Mouse (Mus musculus): ENCODE measurements at regions not wholly inside any gene's neighbourhood (a gene's known extent, or its start where the extent isn't known, plus 50 kb on each side); places are given as distances from the start of the nearest gene placed in this dataset.

GRCm38 (mm10) chr3:149092649-149093048, 102.3 kb upstream of the Adgrl2 start:
- Histone ChIP-seq H3K27ac (ENCODE audit: insufficient read depth, low read length) (no peak overlapping the region), H3K4me1 (ENCODE audit: control insufficient read depth, insufficient read depth, low read length) (no peaks in the 10 kb centered on the region), H3K4me3 (ENCODE audit: insufficient read depth, low read length) (no peak overlapping the region)
- TF ChIP-seq CTCF (IDR thresholded peaks at IDR 0.05; ENCODE audit: extremely low read depth, insufficient read depth, low read length) (no peak), POLR2A (IDR thresholded peaks at IDR 0.05; ENCODE audit: extremely low read depth, insufficient read depth, low read length) (no peak)

- H3K4me1 ChIP-seq (ENCODE audit: control insufficient read depth, insufficient read depth, low read length): no peaks in the 10 kb centered on the region
- no peak overlapping the region for H3K27ac ChIP-seq (ENCODE audit: insufficient read depth, low read length)
- H3K4me3 ChIP-seq (ENCODE audit: insufficient read depth, low read length): no peak overlapping the region
- TF ChIP-seq POLR2A (IDR thresholded peaks at IDR 0.05; ENCODE audit: extremely low read depth, insufficient read depth, low read length) (no peak), CTCF (IDR thresholded peaks at IDR 0.05; ENCODE audit: extremely low read depth, insufficient read depth, low read length) (no peak)
These were observed 99.7 kb upstream of the Adgrl2 start for GRCm38 (mm10) chr3:149090103-149090502.

DNA sequence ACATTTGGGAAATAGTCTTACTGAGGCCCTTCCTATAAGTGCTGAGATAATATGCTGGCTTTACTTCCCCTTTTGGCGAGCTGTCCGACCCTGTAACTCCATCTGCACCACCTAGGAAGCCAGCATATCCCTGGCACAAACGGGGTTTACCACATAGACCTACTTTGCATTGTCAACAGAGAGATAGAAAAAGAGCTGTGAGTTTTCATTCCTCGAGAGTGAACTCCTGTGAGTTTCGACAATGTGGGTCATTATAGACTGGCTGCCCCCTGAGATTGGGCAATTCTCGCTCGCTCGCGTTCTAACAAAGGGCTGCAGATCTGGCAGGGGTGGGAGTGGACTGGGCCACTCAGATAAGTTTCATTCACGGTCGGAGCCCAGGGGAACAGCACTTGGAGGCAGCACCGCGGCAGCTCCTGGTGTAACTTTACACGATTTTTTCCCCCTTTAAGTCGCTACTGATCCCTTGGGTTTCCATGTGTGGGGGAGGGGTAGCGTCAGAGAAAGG, 98.3 kb upstream of the Adgrl2 start:
- H3K4me1 ChIP-seq (ENCODE audit: control insufficient read depth, insufficient read depth, low read length): no peaks in the 10 kb centered on the region
- TF ChIP-seq CTCF (IDR thresholded peaks at IDR 0.05; ENCODE audit: extremely low read depth, insufficient read depth, low read length) (no peak), POLR2A (IDR thresholded peaks at IDR 0.05; ENCODE audit: extremely low read depth, insufficient read depth, low read length) (no peak)
- H3K27ac ChIP-seq (ENCODE audit: insufficient read depth, low read length): no peak overlapping the region
- no peak overlapping the region for H3K4me3 ChIP-seq (ENCODE audit: insufficient read depth, low read length)

DNA sequence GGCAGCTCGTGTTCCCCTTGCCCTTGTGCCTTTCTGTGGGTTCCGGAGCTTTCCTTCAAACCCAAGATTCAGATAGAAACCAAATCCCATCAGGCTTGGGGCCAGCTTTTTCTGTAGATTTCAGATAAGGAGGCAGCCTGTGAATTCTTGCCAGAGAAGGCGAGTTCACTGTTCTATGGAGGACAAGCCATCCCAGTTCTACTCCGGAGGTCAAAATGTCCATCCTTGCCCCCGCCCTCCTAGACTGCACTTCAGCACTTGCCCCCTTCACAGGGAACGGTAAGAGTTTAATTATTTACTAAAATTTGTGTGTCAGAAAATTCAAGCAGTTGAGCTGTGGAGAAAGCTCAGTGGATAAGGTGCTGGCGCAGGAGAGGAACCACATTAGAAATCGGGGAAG, 97.1 kb upstream of the Adgrl2 start:
- Histone ChIP-seq H3K4me1 (ENCODE audit: control insufficient read depth, insufficient read depth, low read length) (no peaks in the 10 kb centered on the region), H3K27ac (ENCODE audit: insufficient read depth, low read length) (no peak overlapping the region), H3K4me3 (ENCODE audit: insufficient read depth, low read length) (no peak overlapping the region)
- TF ChIP-seq POLR2A (IDR thresholded peaks at IDR 0.05; ENCODE audit: extremely low read depth, insufficient read depth, low read length): no peak
- no peak for TF ChIP-seq CTCF (IDR thresholded peaks at IDR 0.05; ENCODE audit: extremely low read depth, insufficient read depth, low read length)

DNA sequence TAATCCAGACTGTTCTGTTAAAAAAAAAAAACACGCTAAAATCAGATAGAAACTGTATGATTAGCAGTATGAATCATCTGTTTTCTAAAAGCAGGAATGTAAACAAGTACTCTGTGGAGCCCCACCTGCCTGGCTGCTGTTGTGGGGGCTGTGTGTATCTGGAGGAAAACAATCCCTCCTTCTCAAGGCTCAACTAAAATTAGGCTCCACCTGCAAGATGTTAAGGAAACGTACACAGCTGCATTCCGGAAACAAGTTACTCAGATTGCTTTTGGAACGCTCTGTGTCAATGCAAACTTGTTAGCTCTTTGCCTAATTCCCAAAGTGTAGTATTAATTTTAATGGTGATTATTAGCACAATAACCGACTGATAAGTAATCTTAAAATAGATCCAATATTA, 96.3 kb upstream of the Adgrl2 start:
- TF ChIP-seq CTCF (IDR thresholded peaks at IDR 0.05; ENCODE audit: extremely low read depth, insufficient read depth, low read length): no peak
- no peak for TF ChIP-seq POLR2A (IDR thresholded peaks at IDR 0.05; ENCODE audit: extremely low read depth, insufficient read depth, low read length)
- Histone ChIP-seq H3K4me3 (ENCODE audit: insufficient read depth, low read length) (no peak overlapping the region), H3K27ac (ENCODE audit: insufficient read depth, low read length) (no peak overlapping the region), H3K4me1 (ENCODE audit: control insufficient read depth, insufficient read depth, low read length) (no peaks in the 10 kb centered on the region)

- Histone ChIP-seq H3K4me3 (ENCODE audit: insufficient read depth, low read length) (no peak overlapping the region), H3K27ac (ENCODE audit: insufficient read depth, low read length) (no peak overlapping the region), H3K4me1 (ENCODE audit: control insufficient read depth, insufficient read depth, low read length) (no peaks in the 10 kb centered on the region)
- TF ChIP-seq CTCF (IDR thresholded peaks at IDR 0.05; ENCODE audit: extremely low read depth, insufficient read depth, low read length) (no peak), POLR2A (IDR thresholded peaks at IDR 0.05; ENCODE audit: extremely low read depth, insufficient read depth, low read length) (no peak)
These were observed 95.7 kb upstream of the Adgrl2 start for GRCm38 (mm10) chr3:149086086-149086485.

- Histone ChIP-seq H3K27ac (ENCODE audit: insufficient read depth, low read length) (no peak overlapping the region), H3K4me1 (ENCODE audit: control insufficient read depth, insufficient read depth, low read length) (no peaks in the 10 kb centered on the region), H3K4me3 (ENCODE audit: insufficient read depth, low read length) (no peak overlapping the region)
- TF ChIP-seq CTCF (IDR thresholded peaks at IDR 0.05; ENCODE audit: extremely low read depth, insufficient read depth, low read length) (no peak), POLR2A (IDR thresholded peaks at IDR 0.05; ENCODE audit: extremely low read depth, insufficient read depth, low read length) (no peak)
These were observed 94.7 kb upstream of the Adgrl2 start for GRCm38 (mm10) chr3:149084861-149085598.

DNA sequence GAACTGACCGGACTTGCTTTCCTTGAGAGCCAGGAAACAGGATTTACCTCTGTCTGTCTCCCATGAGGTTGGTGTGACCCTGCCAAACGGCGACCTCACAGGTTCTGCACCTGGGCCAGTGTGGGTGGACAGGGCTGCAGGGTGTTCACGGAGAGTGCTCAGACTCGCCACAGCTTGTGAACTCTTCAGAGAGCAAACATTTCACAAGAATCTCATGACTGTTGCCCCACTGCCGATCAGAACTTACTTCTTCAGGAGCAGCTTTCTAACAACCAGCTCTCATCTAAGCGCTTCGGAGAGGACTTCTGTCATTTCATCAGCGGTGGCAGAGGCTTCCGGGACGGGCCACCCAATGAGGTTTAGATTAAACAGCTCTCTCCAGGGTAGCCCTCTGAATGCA, 93.0 kb upstream of the Adgrl2 start:
- TF ChIP-seq CTCF (IDR thresholded peaks at IDR 0.05; ENCODE audit: extremely low read depth, insufficient read depth, low read length) (no peak), POLR2A (IDR thresholded peaks at IDR 0.05; ENCODE audit: extremely low read depth, insufficient read depth, low read length) (no peak)
- Histone ChIP-seq H3K4me3 (ENCODE audit: insufficient read depth, low read length) (no peak overlapping the region), H3K4me1 (ENCODE audit: control insufficient read depth, insufficient read depth, low read length) (no peaks in the 10 kb centered on the region), H3K27ac (ENCODE audit: insufficient read depth, low read length) (no peak overlapping the region)

GRCm38 (mm10) chr3:149078881-149079280, 88.5 kb upstream of the Adgrl2 start:
- no peaks in the 10 kb centered on the region for H3K4me1 ChIP-seq (ENCODE audit: control insufficient read depth, insufficient read depth, low read length)
- TF ChIP-seq CTCF (IDR thresholded peaks at IDR 0.05; ENCODE audit: extremely low read depth, insufficient read depth, low read length): no peak
- no peak for TF ChIP-seq POLR2A (IDR thresholded peaks at IDR 0.05; ENCODE audit: extremely low read depth, insufficient read depth, low read length)
- no peak overlapping the region for H3K27ac ChIP-seq (ENCODE audit: insufficient read depth, low read length)
- H3K4me3 ChIP-seq (ENCODE audit: insufficient read depth, low read length): no peak overlapping the region

GRCm38 (mm10) chr3:149076928-149077551, 86.7 kb upstream of the Adgrl2 start:
- Histone ChIP-seq H3K4me1 (ENCODE audit: control insufficient read depth, insufficient read depth, low read length) (no peaks in the 10 kb centered on the region), H3K27ac (ENCODE audit: insufficient read depth, low read length) (no peak overlapping the region), H3K4me3 (ENCODE audit: insufficient read depth, low read length) (no peak overlapping the region)
- TF ChIP-seq CTCF (IDR thresholded peaks at IDR 0.05; ENCODE audit: extremely low read depth, insufficient read depth, low read length) (no peak), POLR2A (IDR thresholded peaks at IDR 0.05; ENCODE audit: extremely low read depth, insufficient read depth, low read length) (no peak)

Measured in cortical plate, adult 2 months (tissue).